Mouse (Mus musculus) heart, postnatal 0 days (tissue): ENCODE measurements around the gene Zc3h7a. TPM values are rescaled to one million over a fixed set of nuclear protein-coding genes. Genes with fewer than 3 reads are reported as not detected.
A peak's percentile ranks its signal among the peaks of the same experiment; 100 is the strongest.

Experiments used
- ATAC-seq: fragments of 200-750 bp; cut with Nextera tagmentation; 2 replicates; pipeline ENCODE4 v1.8.0; 2017; ENCODE audit warnings: low read depth, moderate number of reproducible peaks, moderate library complexity; ENCODE audit not compliant: insufficient read depth
- DNase-seq: peaks from one replicate; pipeline ENCODE4 v3.0.0-alpha.2; 2016; ENCODE audit warnings: low spot score
- H3K27ac ChIP-seq: fragments of 300-500 bp; sonication (generic); 2 replicates; pipeline ENCODE4 v1.5.1; 2014; ENCODE audit warnings: low read depth, mild to moderate bottlenecking
- H3K27me3 ChIP-seq: fragments of 300-500 bp; sonication (generic); 2 replicates; pipeline ENCODE4 v1.6.1; 2014; ENCODE audit warnings: low read length, mixed read lengths; ENCODE audit not compliant: control insufficient read depth, insufficient read depth
- H3K36me3 ChIP-seq: fragments of 300-500 bp; sonication (generic); replicated peaks from 2 replicates; pipeline ENCODE4 v1.6.1; 2014; ENCODE audit warnings: low read length, mixed read lengths; ENCODE audit not compliant: control insufficient read depth, insufficient read depth
- H3K4me1 ChIP-seq: fragments of 300-500 bp; sonication (generic); 2 replicates; pipeline ENCODE4 v1.6.1; 2014; ENCODE audit warnings: antibody characterized with exemption; ENCODE audit not compliant: control insufficient read depth, insufficient read depth
- H3K4me2 ChIP-seq: fragments of 300-500 bp; sonication (generic); 2 replicates; pipeline ENCODE4 v1.6.1; 2014; ENCODE audit warnings: low read depth, mild to moderate bottlenecking, low read length, moderate library complexity
- H3K4me3 ChIP-seq: fragments of 300-500 bp; sonication (generic); 2 replicates; pipeline ENCODE4 v1.5.1; 2014; ENCODE audit warnings: low read depth, low read length
- H3K9ac ChIP-seq: fragments of 300-500 bp; sonication (generic); replicated peaks from 2 replicates; pipeline ENCODE4 v1.6.1; 2014; ENCODE audit warnings: low read depth, low read length, mixed read lengths
- H3K9me3 ChIP-seq: fragments of 300-500 bp; sonication (generic); replicated peaks from 2 replicates; pipeline ENCODE4 v1.6.1; 2016; ENCODE audit warnings: low read length; ENCODE audit not compliant: control insufficient read depth
- CTCF ChIP-seq: IDR thresholded peaks from 2 replicates; pipeline ENCODE4 v1.5.1; 2016; ENCODE audit warnings: antibody characterized with exemption, control low read depth, low read depth
- EP300 ChIP-seq: IDR thresholded peaks from 2 replicates; pipeline ENCODE4 v1.6.1; 2016; ENCODE audit warnings: antibody characterized with exemption, low read depth
- WGBS: fragments of 180-500 bp; shearing (Covaris S2); extraction: QIAGEN DNeasy Blood & Tissue Kit; methylation state at CpG from one replicate; pipeline ENCODE4 v1.1.7; 2014; 5-methylcytosine and 5-hydroxymethylcytosine counted together
- polyA plus RNA-seq: library from polyadenylated mRNA; unstranded; fragments of >200 nt; fragmentation: Nextera tagmentation; extraction: Ambion mirVana; gene quantifications from 2 replicates; pipeline ENCODE4 v1.2.1, GENCODE M21; 2015
- total RNA-seq: library from RNA; depleted of rRNA; stranded (reverse); fragments of >200 nt; gene quantifications from 2 replicates; pipeline ENCODE4 v1.2.3, GENCODE M21; 2014; ENCODE audit warnings: low replicate concordance

Zc3h7a gene
- total and polyA plus RNA-seq, 2 experiments from 2014 or later, result 30.3 to 51.7 TPM

DNA sequence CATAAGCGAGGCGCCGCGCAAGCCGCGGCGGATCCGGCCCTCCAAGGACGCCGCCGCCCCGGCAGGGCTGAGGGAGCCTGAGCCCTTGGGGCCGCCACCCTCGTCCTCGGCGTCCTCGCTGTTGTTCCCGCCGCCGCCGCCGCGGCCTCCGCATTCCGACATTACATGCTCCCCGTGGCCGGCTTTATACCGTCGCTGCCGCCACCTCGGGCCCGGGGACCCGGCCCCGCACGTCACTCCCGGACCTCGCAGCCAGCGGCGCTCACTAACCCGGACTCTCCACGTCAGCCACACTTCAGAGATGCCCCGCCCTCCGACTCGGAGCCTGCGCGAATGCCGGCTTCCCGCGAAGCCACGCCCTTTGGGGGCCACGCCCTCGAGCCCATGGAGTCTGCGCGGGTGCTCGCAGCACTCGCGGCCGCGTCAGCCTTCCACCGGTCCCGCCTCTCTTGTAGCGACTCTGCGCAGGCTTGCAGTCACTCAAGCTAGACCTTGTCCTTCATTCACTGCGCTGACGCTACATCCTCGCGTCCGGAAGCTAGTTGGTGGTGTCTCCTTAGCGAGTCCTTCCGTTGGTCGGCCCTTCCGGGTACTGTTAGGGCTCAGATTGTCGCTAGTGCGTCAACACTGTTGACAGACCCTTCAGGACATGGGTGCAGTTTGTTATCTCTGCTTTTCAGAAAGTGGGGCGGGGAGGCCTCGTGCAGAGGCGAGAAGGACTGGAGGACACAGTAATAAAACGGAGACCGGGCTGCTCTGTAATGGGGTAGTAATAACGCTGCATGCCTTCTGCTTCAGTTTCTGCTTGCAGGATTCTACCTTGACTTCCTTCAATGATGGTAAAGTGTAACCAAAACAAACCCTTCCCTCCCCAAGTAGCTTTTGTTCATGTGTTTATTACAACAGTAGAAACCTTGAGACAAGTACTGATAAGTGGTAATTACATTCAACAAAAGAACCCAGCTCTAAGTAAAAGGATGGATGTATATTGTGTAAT is 41.5 kb downstream of the Zc3h7a start, which contains the start of gene Txndc11:
Gene Txndc11 (minus strand): TSS at position 303 of the 997 bp plus-strand sequence.
- H3K9me3 ChIP-seq, result no peaks in the 10 kb centered on the region
- ATAC-seq (peak; percentile 98), DNase-seq (peak; percentile 98)
- H3K36me3 ChIP-seq, result peaks cover 32% of the 10 kb centered on the region
- TF ChIP-seq CTCF, result no peak
- TF ChIP-seq EP300, result no peak; the same call in 1 of the 2 replicates
- peak within 1 kb of the TSS; percentile 93 for H3K9ac ChIP-seq
- H3K27me3 ChIP-seq, result no peaks in the 10 kb centered on the region
- 0% methylated on average over 64 of the region's 80 CpGs for WGBS
- H3K4me1 ChIP-seq, result peaks cover 20% of the 10 kb centered on the region
- H3K27ac ChIP-seq, result peak within 1 kb of the TSS; percentile 96
- H3K4me2 ChIP-seq, result peak within 1 kb of the TSS; percentile 70
- H3K4me3 ChIP-seq, result peak within 1 kb of the TSS; percentile 87

DNA sequence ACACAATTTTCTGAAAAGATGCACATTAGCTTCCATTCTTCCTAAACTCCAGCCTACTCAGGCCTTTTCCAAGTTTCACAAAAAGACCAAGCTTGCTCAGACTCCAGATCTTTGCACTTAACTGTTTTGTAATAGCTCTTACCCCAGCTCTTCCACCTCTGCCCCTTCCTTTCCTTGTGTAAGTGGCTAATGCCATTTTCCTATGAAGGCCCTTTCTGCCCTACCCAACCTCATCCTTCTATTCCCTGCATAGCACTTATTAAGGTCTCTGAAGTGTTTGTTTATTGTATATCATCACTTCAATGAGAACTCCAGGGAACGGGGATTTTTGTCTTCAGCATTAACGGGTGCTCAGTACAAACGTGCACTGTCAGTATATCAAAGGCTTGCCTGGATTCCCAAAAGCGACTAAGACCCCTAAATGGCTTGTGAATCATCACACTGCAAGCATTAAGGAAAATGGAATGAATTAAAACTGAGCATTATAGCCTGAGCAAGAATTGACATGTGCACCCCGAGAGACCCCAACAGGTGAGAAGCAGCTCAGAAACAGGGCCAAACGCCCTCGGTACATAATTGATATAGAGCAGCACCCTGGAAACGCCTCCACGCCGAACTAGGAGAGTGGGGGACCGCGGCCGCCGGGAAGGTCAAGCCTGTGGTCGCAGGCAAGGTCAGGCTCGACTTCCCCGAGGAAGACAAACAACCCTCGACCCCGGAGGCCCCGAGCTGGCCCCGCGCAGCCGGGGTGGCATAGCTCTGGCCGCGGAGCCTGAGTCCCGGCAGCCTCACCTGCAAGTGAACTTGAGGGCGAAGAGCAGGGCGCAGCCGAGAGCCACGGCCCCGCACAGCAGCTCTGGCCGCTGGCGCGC is 42.5 kb downstream of the Zc3h7a start:
- Histone ChIP-seq H3K9ac (peak overlapping the region; percentile 93), H3K27ac (peak overlapping the region; percentile 96), H3K9me3 (no peaks in the 10 kb centered on the region), H3K36me3 (peaks cover 22% of the 10 kb centered on the region), H3K4me1 (peaks cover 20% of the 10 kb centered on the region), H3K4me3 (peak overlapping the region; percentile 87), H3K27me3 (no peaks in the 10 kb centered on the region), H3K4me2 (peak overlapping the region; percentile 70)
- peak; percentile 6 for ATAC-seq
- under 1% methylated on average over 34 of the region's 34 CpGs for WGBS
- DNase-seq, result peak; percentile 16
- TF ChIP-seq EP300, result no peak
- TF ChIP-seq CTCF, result no peak

- H3K27me3 ChIP-seq, result no peaks in the 10 kb centered on the region
- TF ChIP-seq EP300, result no peak
- TF ChIP-seq CTCF, result no peak
- DNase-seq, result no peak
- H3K9ac ChIP-seq, result peak overlapping the region; percentile 93; the same call in 1 of the 2 replicates
- no peak overlapping the region for H3K27ac ChIP-seq
- H3K4me2 ChIP-seq, result peak overlapping the region; percentile 70
- peaks cover 20% of the 10 kb centered on the region for H3K4me1 ChIP-seq
- no peaks in the 10 kb centered on the region for H3K9me3 ChIP-seq
- peak overlapping the region; percentile 87 for H3K4me3 ChIP-seq
- H3K36me3 ChIP-seq, result peaks cover 25% of the 10 kb centered on the region
- 3% methylated on average over 2 of the region's 2 CpGs for WGBS
- ATAC-seq, result no peak
Measured at GRCm38 (mm10) chr16:11132839-11133238, 43.4 kb downstream of the Zc3h7a start.

- H3K27me3 ChIP-seq, result no peaks in the 10 kb centered on the region
- DNase-seq, result no peak
- H3K27ac ChIP-seq, result no peak overlapping the region
- no peak overlapping the region for H3K4me3 ChIP-seq
- peaks cover 39% of the 10 kb centered on the region for H3K36me3 ChIP-seq
- 80% methylated on average over 11 of the region's 11 CpGs for WGBS
- no peak overlapping the region for H3K9ac ChIP-seq
- H3K9me3 ChIP-seq, result no peaks in the 10 kb centered on the region
- H3K4me1 ChIP-seq, result peaks cover 8% of the 10 kb centered on the region
- no peak for TF ChIP-seq CTCF
- no peak for TF ChIP-seq EP300
- H3K4me2 ChIP-seq, result no peak overlapping the region
- no peak for ATAC-seq
Measured at GRCm38 (mm10) chr16:11128301-11128700, 47.9 kb downstream of the Zc3h7a start.

GRCm38 (mm10) chr16:11125371-11125770 is 50.8 kb downstream of the Zc3h7a start:
- 90% methylated on average over 2 of the region's 2 CpGs for WGBS

More at GRCm38 (mm10) chr16:11125371-11125770, 50.8 kb downstream of the Zc3h7a start:
- ATAC-seq, result no peak
- Histone ChIP-seq H3K4me1 (no peaks in the 10 kb centered on the region), H3K4me2 (no peak overlapping the region), H3K27ac (no peak overlapping the region), H3K36me3 (peaks cover 57% of the 10 kb centered on the region), H3K4me3 (no peak overlapping the region), H3K27me3 (no peaks in the 10 kb centered on the region), H3K9me3 (no peaks in the 10 kb centered on the region), H3K9ac (no peak overlapping the region)
- DNase-seq, result no peak
- TF ChIP-seq EP300 (no peak), CTCF (no peak)
